Mouse (Mus musculus): ENCODE measurements around the gene Fyb. TPM values are rescaled to one million over a fixed set of nuclear protein-coding genes. Genes with fewer than 3 reads are reported as not detected.

Gene Fyb
- polyA plus RNA-seq, 1 experiment from 2014 or later = 3.5 TPM

- H3K9ac ChIP-seq = no peak overlapping the region
- WGBS = 22% methylated on average over 14 of the region's 14 CpGs
These were observed 146.3 kb downstream of the Fyb start for GRCm38 (mm10) chr15:6668793-6669437.

GRCm38 (mm10) chr15:6678479-6678878 is 155.8 kb downstream of the Fyb start:
- Histone ChIP-seq H3K9ac (no peak overlapping the region), H3K36me3 (no peaks in the 10 kb centered on the region), H3K4me1 (no peaks in the 10 kb centered on the region), H3K4me2 (no peak overlapping the region), H3K9me3 (no peaks in the 10 kb centered on the region), H3K4me3 (no peak overlapping the region), H3K27ac (replicated peaks) (no peak overlapping the region), H3K27me3 (replicated peaks) (no peaks in the 10 kb centered on the region)
- WGBS = 79% methylated on average over 2 of the region's 2 CpGs
- ATAC-seq (ENCODE audit: extremely low read depth, insufficient number of reproducible peaks, low FRiP score, low TSS enrichment) = no peak

More at GRCm38 (mm10) chr15:6668793-6669437, 146.3 kb downstream of the Fyb start:
- H3K27me3 ChIP-seq (replicated peaks) = no peaks in the 10 kb centered on the region
- peaks cover 6% of the 10 kb centered on the region; the same call in 1 of the 2 replicates for H3K4me1 ChIP-seq
- no peaks in the 10 kb centered on the region for H3K9me3 ChIP-seq
- no peak overlapping the region for H3K27ac ChIP-seq (replicated peaks)
- no peaks in the 10 kb centered on the region for H3K36me3 ChIP-seq
- ATAC-seq (ENCODE audit: extremely low read depth, insufficient number of reproducible peaks, low FRiP score, low TSS enrichment) = no peak
- no peak overlapping the region for H3K4me2 ChIP-seq
- H3K4me3 ChIP-seq = no peak overlapping the region

GRCm38 (mm10) chr15:6702164-6702563 is 179.5 kb downstream of the Fyb start:
- Histone ChIP-seq H3K36me3 (no peaks in the 10 kb centered on the region), H3K4me3 (no peak overlapping the region), H3K4me2 (no peak overlapping the region), H3K9ac (no peak overlapping the region), H3K27me3 (replicated peaks) (no peaks in the 10 kb centered on the region), H3K27ac (replicated peaks) (no peak overlapping the region), H3K9me3 (no peaks in the 10 kb centered on the region), H3K4me1 (no peaks in the 10 kb centered on the region; the same call in 1 of the 2 replicates)
- no peak for ATAC-seq (ENCODE audit: extremely low read depth, insufficient number of reproducible peaks, low FRiP score, low TSS enrichment)
- WGBS = 62% methylated on average over 2 of the region's 2 CpGs

DNA sequence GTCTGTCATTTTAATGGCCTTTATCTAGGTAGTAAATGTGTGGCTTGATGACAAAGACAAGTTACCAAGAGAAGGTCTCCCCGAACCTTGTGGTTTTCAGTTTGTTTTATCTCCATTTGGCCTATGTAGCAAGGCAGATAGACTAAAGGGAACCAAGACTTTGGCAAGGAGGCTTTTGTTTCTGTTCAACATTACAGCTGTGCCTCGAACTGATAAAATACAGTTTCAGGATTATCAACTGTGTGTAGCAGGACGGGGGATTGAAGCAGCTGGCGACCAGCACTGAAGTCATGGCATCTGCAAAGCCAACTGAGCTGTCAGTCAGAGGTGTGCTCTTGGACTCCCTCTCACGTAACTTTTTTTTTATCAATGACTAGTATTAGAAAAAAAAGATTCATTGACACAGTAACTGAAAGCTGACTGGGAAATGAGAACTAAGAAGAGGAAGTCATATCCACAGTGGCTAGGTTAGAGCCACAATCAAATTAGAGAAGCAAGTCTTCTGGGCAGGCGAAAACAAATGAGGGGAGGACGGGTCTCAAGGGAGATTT is 182.8 kb downstream of the Fyb start:
- no peak for ATAC-seq (ENCODE audit: extremely low read depth, insufficient number of reproducible peaks, low FRiP score, low TSS enrichment)
- H3K9ac ChIP-seq = no peak overlapping the region
- H3K4me3 ChIP-seq = no peak overlapping the region
- no peak overlapping the region for H3K4me2 ChIP-seq
- no peaks in the 10 kb centered on the region for H3K36me3 ChIP-seq
- 34% methylated on average over 7 of the region's 7 CpGs for WGBS
- H3K4me1 ChIP-seq = peaks cover 11% of the 10 kb centered on the region
- H3K27ac ChIP-seq (replicated peaks) = no peak overlapping the region
- H3K9me3 ChIP-seq = no peaks in the 10 kb centered on the region
- H3K27me3 ChIP-seq (replicated peaks) = no peaks in the 10 kb centered on the region

- ATAC-seq (ENCODE audit: extremely low read depth, insufficient number of reproducible peaks, low FRiP score, low TSS enrichment) = peak; percentile 40; the same call in 1 of the 2 replicates
- Histone ChIP-seq H3K4me2 (peak overlapping the region; percentile 96), H3K4me3 (peak overlapping the region; percentile 95), H3K9me3 (no peaks in the 10 kb centered on the region), H3K27ac (replicated peaks) (peak overlapping the region; percentile 93), H3K4me1 (peaks cover 30% of the 10 kb centered on the region), H3K36me3 (no peaks in the 10 kb centered on the region), H3K9ac (peak overlapping the region; percentile 97), H3K27me3 (replicated peaks) (no peaks in the 10 kb centered on the region)
- WGBS = under 1% methylated on average over 43 of the region's 43 CpGs
These were observed 184.9 kb downstream of the Fyb start for GRCm38 (mm10) chr15:6707551-6707935.

- under 1% methylated on average over 73 of the region's 82 CpGs for WGBS
- Histone ChIP-seq H3K4me1 (peaks cover 35% of the 10 kb centered on the region), H3K27ac (replicated peaks) (peak within 1 kb of the TSS; percentile 93), H3K4me2 (peak within 1 kb of the TSS; percentile 96), H3K27me3 (replicated peaks) (no peaks in the 10 kb centered on the region), H3K9ac (peak within 1 kb of the TSS; percentile 97), H3K4me3 (peak within 1 kb of the TSS; percentile 95), H3K9me3 (no peaks in the 10 kb centered on the region), H3K36me3 (no peaks in the 10 kb centered on the region)
- ATAC-seq (ENCODE audit: extremely low read depth, insufficient number of reproducible peaks, low FRiP score, low TSS enrichment) = peak; percentile 75
These were observed 185.4 kb downstream of the Fyb start, which contains the start of gene Rictor for GRCm38 (mm10) chr15:6707936-6708525. Gene Rictor, plus strand, starts transcription at chr15:6708379.

GRCm38 (mm10) chr15:6708526-6709441 is 186.1 kb downstream of the Fyb start:
- under 1% methylated on average over 87 of the region's 89 CpGs for WGBS
- H3K27me3 ChIP-seq (replicated peaks) = no peaks in the 10 kb centered on the region

DNA sequence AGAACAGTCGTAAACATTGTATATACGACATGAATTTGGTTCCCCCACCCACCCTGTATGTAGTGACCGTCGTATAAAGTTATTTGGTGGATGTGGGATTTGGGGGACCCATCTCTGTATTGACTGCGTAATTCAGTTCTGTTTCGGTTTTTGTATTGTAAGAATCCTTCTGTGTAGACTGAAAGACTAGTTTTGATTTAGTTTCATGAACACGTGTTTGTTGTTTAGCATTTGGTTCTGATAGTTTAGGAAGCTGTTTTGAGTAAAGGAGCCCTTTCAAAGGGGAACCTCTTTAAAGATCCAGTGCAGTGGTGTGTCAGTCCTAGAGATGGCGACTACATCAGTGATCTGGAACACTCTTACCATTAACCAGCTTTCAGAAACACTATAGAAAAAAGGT is 187.0 kb downstream of the Fyb start:
- peak overlapping the region; percentile 96 for H3K4me2 ChIP-seq
- H3K9ac ChIP-seq = peak overlapping the region; percentile 97
- H3K4me3 ChIP-seq = peak overlapping the region; percentile 95
- H3K27ac ChIP-seq (replicated peaks) = no peak overlapping the region
- H3K36me3 ChIP-seq = no peaks in the 10 kb centered on the region
- H3K4me1 ChIP-seq = peaks cover 51% of the 10 kb centered on the region
- no peaks in the 10 kb centered on the region for H3K27me3 ChIP-seq (replicated peaks)
- no peaks in the 10 kb centered on the region for H3K9me3 ChIP-seq
- WGBS = 24% methylated on average over 8 of the region's 8 CpGs
- no peak for ATAC-seq (ENCODE audit: extremely low read depth, insufficient number of reproducible peaks, low FRiP score, low TSS enrichment)

More at GRCm38 (mm10) chr15:6708526-6709441, 186.1 kb downstream of the Fyb start:
- Histone ChIP-seq H3K9ac (peak overlapping the region; percentile 97), H3K36me3 (no peaks in the 10 kb centered on the region), H3K4me1 (peaks cover 43% of the 10 kb centered on the region), H3K4me3 (peak overlapping the region; percentile 95), H3K4me2 (peak overlapping the region; percentile 96), H3K27ac (replicated peaks) (peak overlapping the region; percentile 93), H3K9me3 (no peaks in the 10 kb centered on the region)
- ATAC-seq (ENCODE audit: extremely low read depth, insufficient number of reproducible peaks, low FRiP score, low TSS enrichment) = peak; percentile 70

GRCm38 (mm10) chr15:6710341-6710740 is 187.7 kb downstream of the Fyb start:
- ATAC-seq (ENCODE audit: extremely low read depth, insufficient number of reproducible peaks, low FRiP score, low TSS enrichment) = no peak
- no peaks in the 10 kb centered on the region for H3K36me3 ChIP-seq
- H3K27ac ChIP-seq (replicated peaks) = no peak overlapping the region
- H3K4me2 ChIP-seq = peak overlapping the region; percentile 96
- no peaks in the 10 kb centered on the region for H3K27me3 ChIP-seq (replicated peaks)
- peaks cover 58% of the 10 kb centered on the region for H3K4me1 ChIP-seq
- 64% methylated on average over 7 of the region's 7 CpGs for WGBS
- no peak overlapping the region; the same call in 1 of the 2 replicates for H3K9ac ChIP-seq
- peak overlapping the region; percentile 95; the same call in 1 of the 2 replicates for H3K4me3 ChIP-seq
- H3K9me3 ChIP-seq = no peaks in the 10 kb centered on the region

DNA sequence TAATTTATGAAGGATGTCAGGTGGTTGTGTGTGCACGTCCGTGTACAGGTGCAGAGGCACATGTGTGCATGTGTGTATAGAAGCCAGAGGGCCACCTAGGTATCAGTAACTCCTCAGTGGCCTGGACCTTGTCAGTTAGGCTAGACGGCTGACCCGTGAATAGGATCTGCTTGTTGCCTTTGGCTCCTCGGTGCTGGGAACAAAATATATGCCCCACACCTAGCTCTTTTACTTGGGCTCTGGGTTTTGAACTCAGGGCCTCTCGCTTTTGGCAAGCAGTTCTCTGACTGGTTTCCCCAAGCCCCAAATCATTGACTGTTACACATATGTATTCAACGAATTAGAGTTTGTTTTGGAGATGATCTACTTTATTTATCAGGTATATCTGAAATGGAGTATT is 188.6 kb downstream of the Fyb start:
- Histone ChIP-seq H3K4me2 (no peak overlapping the region), H3K9ac (no peak overlapping the region), H3K9me3 (no peaks in the 10 kb centered on the region), H3K4me1 (peaks cover 66% of the 10 kb centered on the region), H3K27me3 (replicated peaks) (no peaks in the 10 kb centered on the region), H3K36me3 (no peaks in the 10 kb centered on the region), H3K4me3 (no peak overlapping the region), H3K27ac (replicated peaks) (no peak overlapping the region)
- no peak for ATAC-seq (ENCODE audit: extremely low read depth, insufficient number of reproducible peaks, low FRiP score, low TSS enrichment)
- 67% methylated on average over 7 of the region's 7 CpGs for WGBS
